Mouse (Mus musculus) midbrain, postnatal 0 days (tissue): ENCODE measurements around the gene Cbx1. TPM values are rescaled to one million over a fixed set of nuclear protein-coding genes. Genes with fewer than 3 reads are reported as not detected.

Experiments used
- ATAC-seq: fragments of 200-750 bp; cut with Nextera tagmentation; 2 replicates; pipeline ENCODE4 v1.8.0; 2017; ENCODE audit warnings: moderate number of reproducible peaks, mild to moderate bottlenecking, moderate TSS enrichment, moderate library complexity; ENCODE audit not compliant: low FRiP score
- DNase-seq: peaks from one replicate; pipeline ENCODE4 v3.0.0-alpha.2; 2015; ENCODE audit warnings: low spot score
- H3K27ac ChIP-seq: fragments of 300-500 bp; sonication (generic); 2 replicates; pipeline ENCODE4 v1.5.1; 2014; ENCODE audit warnings: low read depth, mild to moderate bottlenecking, low read length, mixed read lengths
- H3K27me3 ChIP-seq: fragments of 300-500 bp; sonication (generic); 2 replicates; pipeline ENCODE4 v1.6.1; 2014; ENCODE audit warnings: low read length, control low read depth, mixed read lengths; ENCODE audit not compliant: insufficient read depth
- H3K36me3 ChIP-seq: fragments of 300-500 bp; sonication (generic); 2 replicates; pipeline ENCODE4 v1.6.1; 2014; ENCODE audit warnings: low read length, control low read depth, mixed read lengths; ENCODE audit not compliant: insufficient read depth
- H3K4me1 ChIP-seq: fragments of 300-500 bp; sonication (generic); 2 replicates; pipeline ENCODE4 v1.6.1; 2014; ENCODE audit warnings: mild to moderate bottlenecking, control low read depth, antibody characterized with exemption, low read length, mixed read lengths; ENCODE audit not compliant: insufficient read depth
- H3K4me2 ChIP-seq: fragments of 300-500 bp; sonication (generic); 2 replicates; pipeline ENCODE4 v1.6.1; 2014; ENCODE audit warnings: low read depth, mild to moderate bottlenecking, low read length, mixed read lengths; ENCODE audit not compliant: poor library complexity, severe bottlenecking
- H3K4me3 ChIP-seq: fragments of 300-500 bp; sonication (generic); 2 replicates; pipeline ENCODE4 v1.5.1; 2014; ENCODE audit warnings: low read depth, mild to moderate bottlenecking, low read length, moderate library complexity
- H3K9ac ChIP-seq: fragments of 300-500 bp; sonication (generic); replicated peaks from 2 replicates; pipeline ENCODE4 v1.6.1; 2014; ENCODE audit warnings: mild to moderate bottlenecking, low read length, moderate library complexity, mixed read lengths; ENCODE audit not compliant: poor library complexity, severe bottlenecking
- H3K9me3 ChIP-seq: fragments of 300-500 bp; sonication (generic); 2 replicates; pipeline ENCODE4 v1.6.1; 2016; ENCODE audit warnings: low read length, control low read depth
- CTCF ChIP-seq: IDR thresholded peaks from 2 replicates; pipeline ENCODE4 v1.5.1; 2016; ENCODE audit warnings: antibody characterized with exemption, mild to moderate bottlenecking
- WGBS: fragments of 180-500 bp; shearing (Covaris S2); extraction: QIAGEN DNeasy Blood & Tissue Kit; methylation state at CpG from one replicate; pipeline ENCODE4 v1.1.7; 2014; 5-methylcytosine and 5-hydroxymethylcytosine counted together
- polyA plus RNA-seq: library from polyadenylated mRNA; unstranded; fragments of >200 nt; fragmentation: Nextera tagmentation; extraction: Ambion mirVana; gene quantifications from 2 replicates; pipeline ENCODE4 v1.2.1, GENCODE M21; 2015
- total RNA-seq: library from RNA; depleted of rRNA; stranded (reverse); fragments of >200 nt; gene quantifications from 2 replicates; pipeline ENCODE4 v1.2.3, GENCODE M21; 2014

Gene Cbx1
- total and polyA plus RNA-seq, 2 experiments from 2014 or later, result 29.0 to 53.2 TPM

DNA sequence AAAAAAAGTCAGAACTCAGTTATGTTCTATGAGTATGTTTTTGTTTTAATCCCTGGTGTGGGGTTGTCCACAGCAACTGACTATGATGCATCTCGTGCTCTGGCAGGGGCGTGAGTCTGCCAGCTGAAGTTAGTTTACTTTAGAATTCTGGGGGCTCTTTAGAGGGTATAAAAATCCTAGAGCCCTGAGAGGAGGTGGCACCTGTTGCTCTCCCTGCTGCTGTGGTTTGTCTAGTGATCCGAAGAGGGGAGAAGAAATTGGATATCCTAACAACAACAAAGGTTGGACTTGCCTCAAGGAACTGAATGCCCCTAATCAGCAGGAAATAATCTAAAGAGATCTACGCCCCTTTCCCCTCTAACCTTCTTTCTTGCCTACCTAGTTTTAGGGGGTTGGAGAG is 49.4 kb downstream of the Cbx1 start:
- no peaks in the 10 kb centered on the region for H3K4me1 ChIP-seq
- WGBS, result 73% methylated on average over 4 of the region's 4 CpGs
- H3K27me3 ChIP-seq, result no peaks in the 10 kb centered on the region

DNA sequence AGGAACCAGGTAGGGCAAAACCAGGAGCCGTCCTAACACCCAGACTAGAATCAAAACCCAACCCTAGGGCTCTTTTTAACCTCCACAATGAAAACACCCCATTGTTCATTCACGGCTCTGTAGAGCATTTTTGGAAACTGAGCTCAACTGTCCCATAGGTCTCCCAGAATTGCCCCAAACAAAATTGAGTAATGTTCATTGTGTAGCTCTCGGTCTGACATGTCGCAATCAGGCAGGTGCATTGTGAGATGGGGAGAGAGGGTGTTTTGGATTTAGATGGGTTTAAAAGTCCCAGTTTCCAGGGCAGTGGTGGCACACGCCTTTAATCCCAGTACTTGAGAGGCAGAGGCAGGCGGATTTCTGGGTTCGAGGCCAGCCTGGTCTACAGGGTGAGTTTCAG is 50.5 kb downstream of the Cbx1 start:
- Histone ChIP-seq H3K9me3 (no peaks in the 10 kb centered on the region), H3K36me3 (no peaks in the 10 kb centered on the region), H3K4me1 (no peaks in the 10 kb centered on the region), H3K9ac (no peak overlapping the region), H3K4me2 (no peak overlapping the region), H3K4me3 (no peak overlapping the region), H3K27me3 (no peaks in the 10 kb centered on the region), H3K27ac (no peak overlapping the region)
- no peak for ATAC-seq
- WGBS, result 81% methylated on average over 7 of the region's 7 CpGs
- no peak for DNase-seq
- TF ChIP-seq CTCF, result no peak

More for the DNA sequence above, 49.4 kb downstream of the Cbx1 start:
- DNase-seq (no peak), ATAC-seq (no peak)
- Histone ChIP-seq H3K9ac (no peak overlapping the region), H3K36me3 (no peaks in the 10 kb centered on the region), H3K27ac (no peak overlapping the region), H3K4me2 (no peak overlapping the region), H3K4me3 (no peak overlapping the region), H3K9me3 (no peaks in the 10 kb centered on the region)
- TF ChIP-seq CTCF, result no peak

DNA sequence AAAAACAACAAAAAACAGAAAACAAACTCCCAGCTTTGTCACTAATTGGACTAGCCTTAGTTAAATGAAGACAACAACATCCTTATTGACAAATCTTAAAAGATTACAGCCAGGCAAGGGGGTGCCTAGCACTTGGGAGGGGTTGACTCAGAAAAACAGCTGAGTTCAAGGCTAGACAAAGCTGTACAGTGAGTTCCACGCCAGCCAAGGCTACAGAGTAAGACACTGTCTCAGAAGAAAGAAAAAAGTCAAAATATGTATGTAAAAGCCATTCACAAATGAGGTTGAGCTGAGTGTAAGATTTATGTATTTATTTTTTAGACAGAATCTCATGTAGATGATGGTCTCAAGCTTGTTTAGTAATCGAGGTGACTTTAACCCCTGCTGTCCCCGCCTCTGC is 51.0 kb downstream of the Cbx1 start:
- DNase-seq, result no peak
- no peak for ATAC-seq
- no peaks in the 10 kb centered on the region for H3K27me3 ChIP-seq
- H3K36me3 ChIP-seq, result no peaks in the 10 kb centered on the region
- WGBS, result 71% methylated on average over 3 of the region's 3 CpGs
- H3K9ac ChIP-seq, result no peak overlapping the region
- no peak overlapping the region for H3K4me3 ChIP-seq
- H3K4me1 ChIP-seq, result no peaks in the 10 kb centered on the region
- no peak overlapping the region for H3K27ac ChIP-seq
- TF ChIP-seq CTCF, result no peak
- no peaks in the 10 kb centered on the region for H3K9me3 ChIP-seq
- H3K4me2 ChIP-seq, result no peak overlapping the region

DNA sequence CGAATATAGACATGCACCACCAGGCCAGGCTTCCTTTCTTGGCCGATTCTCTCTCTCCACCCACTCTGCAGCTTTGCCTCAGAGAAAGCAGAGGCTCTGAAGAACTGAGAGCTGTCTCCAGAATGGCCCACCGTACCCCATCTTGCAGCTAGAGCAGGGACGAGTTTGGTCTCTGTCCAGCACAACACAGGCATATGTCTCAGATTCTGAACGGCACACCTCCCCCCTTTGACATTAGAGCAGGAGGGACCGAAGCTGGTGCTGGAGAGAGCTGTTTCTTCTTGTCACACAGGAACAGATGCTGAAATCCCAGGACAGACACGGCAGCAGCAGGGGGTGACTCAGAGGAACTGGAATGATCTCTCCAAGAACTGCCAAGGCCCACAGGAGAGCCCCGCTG is 51.4 kb downstream of the Cbx1 start:
- H3K9me3 ChIP-seq, result no peaks in the 10 kb centered on the region
- no peak for TF ChIP-seq CTCF
- no peaks in the 10 kb centered on the region for H3K36me3 ChIP-seq
- H3K27ac ChIP-seq, result no peak overlapping the region
- no peak overlapping the region for H3K4me2 ChIP-seq
- no peak overlapping the region for H3K4me3 ChIP-seq
- no peak overlapping the region for H3K9ac ChIP-seq
- H3K27me3 ChIP-seq, result no peaks in the 10 kb centered on the region
- ATAC-seq (no peak), DNase-seq (no peak)
- 36% methylated on average over 8 of the region's 8 CpGs for WGBS
- H3K4me1 ChIP-seq, result no peaks in the 10 kb centered on the region

DNA sequence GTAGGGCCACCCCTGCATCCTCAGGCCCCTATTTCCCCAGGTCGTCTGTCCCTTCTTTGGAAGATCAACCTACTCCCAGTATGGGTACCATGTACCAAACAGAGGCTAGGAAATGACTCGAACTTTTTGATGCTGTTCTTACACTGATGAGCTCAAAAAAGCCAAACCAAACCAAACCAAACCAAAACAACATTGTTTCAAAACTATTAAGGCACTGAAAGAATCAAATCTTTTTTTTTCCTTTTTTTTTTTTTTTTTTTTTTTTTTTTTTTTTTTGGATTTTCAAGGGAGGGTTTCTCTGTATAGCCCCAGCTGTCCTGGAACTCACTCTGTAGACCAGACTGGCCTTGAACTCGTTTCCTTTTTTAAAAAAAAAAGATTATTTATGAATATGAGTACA is 54.7 kb downstream of the Cbx1 start:
- no peaks in the 10 kb centered on the region for H3K27me3 ChIP-seq
- no peaks in the 10 kb centered on the region for H3K4me1 ChIP-seq
- no peak for TF ChIP-seq CTCF
- H3K4me3 ChIP-seq, result no peak overlapping the region
- H3K9ac ChIP-seq, result no peak overlapping the region
- no peaks in the 10 kb centered on the region for H3K36me3 ChIP-seq
- no peak overlapping the region for H3K4me2 ChIP-seq
- no peaks in the 10 kb centered on the region for H3K9me3 ChIP-seq
- ATAC-seq (no peak), DNase-seq (no peak)
- H3K27ac ChIP-seq, result no peak overlapping the region
- 62% methylated on average over 3 of the region's 3 CpGs for WGBS

DNA sequence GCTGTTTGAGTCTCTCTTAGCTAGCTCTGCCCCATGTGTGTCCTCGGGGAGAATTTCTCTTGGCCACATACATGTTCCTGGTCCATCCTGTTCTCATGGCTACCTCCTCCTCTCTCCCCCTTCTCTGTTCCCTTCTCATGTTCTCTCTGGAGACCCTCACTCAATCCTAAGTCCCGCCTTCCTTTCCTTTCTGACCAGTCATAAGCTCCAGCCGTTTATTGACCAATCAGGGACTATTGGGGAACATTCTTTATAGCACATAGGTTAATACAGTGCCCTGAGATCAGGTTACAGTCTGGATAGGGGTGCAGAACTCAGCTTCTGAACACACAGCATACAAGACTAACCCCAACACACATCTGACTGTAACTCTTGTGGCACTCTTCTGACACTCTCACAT is 58.3 kb downstream of the Cbx1 start:
- Histone ChIP-seq H3K4me3 (no peak overlapping the region), H3K9ac (no peak overlapping the region), H3K9me3 (no peaks in the 10 kb centered on the region), H3K27me3 (peaks cover 16% of the 10 kb centered on the region; the same call in 1 of the 2 replicates), H3K4me2 (no peak overlapping the region), H3K27ac (no peak overlapping the region), H3K4me1 (peaks cover 9% of the 10 kb centered on the region), H3K36me3 (no peaks in the 10 kb centered on the region)
- no peak for DNase-seq
- no peak for ATAC-seq
- 62% methylated on average over 3 of the region's 3 CpGs for WGBS
- TF ChIP-seq CTCF, result no peak
